Comparison of ENCODE assay signal across 8 mouse cellular contexts in the genomic region with DNA sequence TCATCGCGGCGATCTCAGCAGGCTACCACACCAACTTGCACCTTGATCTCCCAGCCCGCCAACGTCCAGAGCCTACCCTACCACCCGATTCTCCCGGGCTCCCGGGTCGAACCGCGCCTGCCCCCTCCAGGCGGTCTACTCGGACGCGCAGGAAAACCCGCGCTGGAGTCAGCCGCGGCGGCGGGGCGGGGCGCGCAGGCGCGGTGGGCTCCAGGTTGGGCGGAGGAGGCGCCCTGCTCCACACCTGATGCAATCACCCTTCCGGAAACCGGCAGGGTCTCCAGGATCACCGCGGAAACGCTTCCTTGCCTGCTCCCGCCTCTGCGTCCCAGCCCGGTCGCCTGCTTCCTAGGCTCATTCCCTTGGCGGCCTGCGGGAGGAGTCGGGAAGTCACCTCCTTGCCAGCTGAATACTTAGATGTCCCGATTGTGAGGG. TPM values are rescaled to one million over a fixed set of nuclear protein-coding genes. Genes with fewer than 3 reads are reported as not detected.
DNase-seq lines count a peak whose midpoint lies in the region; TF ChIP-seq lines count a peak whose summit lies in the region.

No protein-coding gene starts in this region.

- DNase-seq in adrenal gland, adult 2 months, result peak; percentile 95
- DNase-seq in gastrocnemius, postnatal 10 days, result peak; percentile 86
- DNase-seq in induced T-regulatory cell, adult 2 months (ENCODE audit: low read depth), result peak; percentile 57
- peak; percentile 57 to 86 for DNase-seq in left cerebral cortex, adult 9 months (ENCODE audit: low spot score in 2 of 2)
- peak; percentile 88 for DNase-seq in right cerebral cortex, postnatal 25 days
- no peak for DNase-seq in c-Kit-positive CD71-positive TER-119-positive erythroid progenitor cells, embryonic 14.5 days (ENCODE audit: low spot score)

- H3K79me2 ChIP-seq in macrophage (ENCODE audit: inconsistent target), result peaks cover 24% of the 10 kb centered on the region

- peak overlapping the region; percentile 67 for H3K4me3 ChIP-seq in cortical plate, adult 2 months (ENCODE audit: insufficient read depth, low read length)
- peak overlapping the region; percentile 19; the same call in 1 of the 2 replicates for H3K4me3 ChIP-seq in macrophage (ENCODE audit: inconsistent target)

- TF ChIP-seq CTCF in cortical plate, adult 2 months (IDR thresholded peaks at IDR 0.05; ENCODE audit: extremely low read depth, insufficient read depth, low read length), result 0 out of 2 replicates have a peak, but pooled peaks have one; percentile 2

- H3K36me3 ChIP-seq in macrophage (ENCODE audit: inconsistent target), result no peaks in the 10 kb centered on the region

- H3K27ac ChIP-seq in cortical plate, adult 2 months (ENCODE audit: insufficient read depth, low read length), result peak overlapping the region; percentile 6
- H3K27ac ChIP-seq in macrophage, result no peak overlapping the region

- TF ChIP-seq POLR2A in cortical plate, adult 2 months (IDR thresholded peaks at IDR 0.05; ENCODE audit: extremely low read depth, insufficient read depth, low read length), result peak; percentile 63; the same call in 1 of the 2 replicates

- peaks cover 4% of the 10 kb centered on the region; the same call in 1 of the 2 replicates for H3K4me1 ChIP-seq in cortical plate, adult 2 months (ENCODE audit: control insufficient read depth, insufficient read depth, low read length)

- WGBS in macrophage (ENCODE audit: missing documents), result under 1% methylated on average over 41 of the region's 41 CpGs

RNA-seq across cellular contexts. Expression of gene Apbb2, which starts 1.6 kb away (rescaled TPM):
- 10 to 100 TPM; 58.3 to 76.7 TPM for total RNA-seq in adrenal gland, adult 2 months (2021)
- 8.4 and 20.0 TPM in 2 replicates for polyA plus RNA-seq in adrenal gland, adult 2 months (2012; rRNA removed)
- polyA plus RNA-seq in cortical plate, adult 2 months (2012; rRNA removed), result 24.7 and 28.8 TPM in 2 replicates
- total RNA-seq in gastrocnemius, postnatal 10 days (2021), result 10 to 100 TPM; 55.1 to 56.2 TPM
- 100 to 1,000 TPM in 9 of 26 experiments, 10 to 100 TPM in 17; 10.0 to 143 (median 61.4) TPM for total RNA-seq in macrophage (2018; cell fraction: chromatin; rRNA removed)
- total RNA-seq in macrophage (2018; cell fraction: cytosol; rRNA removed), result 10 to 100 TPM in 13 of 26 experiments, 1 to 10 TPM in 13; 2.5 to 19.6 (median 11.7) TPM
- 100 to 1,000 TPM in 1 of 26 experiments, 10 to 100 TPM in 20, 1 to 10 TPM in 5; 5.7 to 116 (median 30.8) TPM for total RNA-seq in macrophage (2018; cell fraction: nucleus; rRNA removed)
- polyA plus RNA-seq in macrophage (2018), result 5.8 to 10.8 TPM (median 7.8 TPM) in 3 replicates

RNA-seq across cellular contexts. Expression of gene Uchl1, which starts 55.7 kb away (rescaled TPM):
- total RNA-seq in adrenal gland, adult 2 months (2021), result 100 to 1,000 TPM in 1 of 2 experiments, 10 to 100 TPM in 1; 40.7 to 129 TPM
- 85.0 and 128 TPM in 2 replicates for polyA plus RNA-seq in adrenal gland, adult 2 months (2012; rRNA removed)
- polyA plus RNA-seq in cortical plate, adult 2 months (2012; rRNA removed), result 1,141 and 1,161 TPM in 2 replicates
- total RNA-seq in gastrocnemius, postnatal 10 days (2021), result 10 to 100 TPM; 15.0 to 18.4 TPM
- total RNA-seq in macrophage (2018; cell fraction: chromatin; rRNA removed), result 1 to 10 TPM in 3 of 26 experiments, not detected in 23; 1.4 to 4.3 (median 2.5) TPM
- total RNA-seq in macrophage (2018; cell fraction: cytosol; rRNA removed), result 1 to 10 TPM in 6 of 26 experiments, under 1 TPM in 20; 0.13 to 2.7 (median 0.55) TPM
- 1 to 10 TPM in 6 of 26 experiments, under 1 TPM in 1, not detected in 19; 0.65 to 4.6 (median 1.9) TPM for total RNA-seq in macrophage (2018; cell fraction: nucleus; rRNA removed)
- 0.52 to 0.73 TPM in 2 of 3 replicates, not detected in the other for polyA plus RNA-seq in macrophage (2018)

Comparison
In these comparisons a context has a peak if more than half of its experiments do, and no peak if none do; other contexts are left out.
1. RNA of gene Uchl1, which starts 55.7 kb away (polyA plus RNA-seq): 1,141 to 1,161 TPM in cortical plate, adult 2 months and 85.0 to 128 TPM in adrenal gland, adult 2 months; 0.52 to 0.73 TPM in macrophage; every median in the first group is over 10 times any median in the second.